Mouse (Mus musculus): ENCODE measurements at regions not wholly inside any gene's neighbourhood (a gene's known extent, or its start where the extent isn't known, plus 50 kb on each side); places are given as distances from the start of the nearest gene placed in this dataset.

GRCm38 (mm10) chr17:63798961-63799531, 63.8 kb upstream of the Fer start:
- DNase-seq (ENCODE audit: extremely low read depth, low read depth): no peak

GRCm38 (mm10) chr17:63801411-63801810, 61.5 kb upstream of the Fer start:
- DNase-seq (ENCODE audit: extremely low read depth, low read depth): no peak

DNA sequence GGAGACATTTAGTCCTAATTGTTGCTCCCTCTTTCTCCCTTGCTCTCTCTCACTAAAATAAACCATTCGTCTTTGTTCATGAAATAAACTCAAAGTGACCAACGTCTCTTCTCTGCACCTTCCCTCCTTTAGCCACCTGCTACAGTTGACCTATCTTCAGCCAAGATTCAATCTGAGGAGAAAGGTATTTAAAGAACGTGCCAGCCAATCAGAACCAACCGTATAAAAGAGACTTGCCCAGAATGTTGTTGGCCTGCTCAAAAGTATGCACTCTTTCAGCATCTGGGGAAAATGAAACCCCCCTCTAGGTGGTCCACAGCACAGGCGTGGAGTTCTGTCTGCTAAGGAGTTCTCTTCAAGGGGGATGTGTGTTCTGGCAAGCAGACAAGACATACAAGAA, 60.0 kb upstream of the Fer start:
- no peak for DNase-seq (ENCODE audit: extremely low read depth, low read depth)

GRCm38 (mm10) chr17:63803599-63803998, 59.3 kb upstream of the Fer start:
- no peak for DNase-seq (ENCODE audit: extremely low read depth, low read depth)

- no peak for DNase-seq (ENCODE audit: extremely low read depth, low read depth)
Measured at GRCm38 (mm10) chr17:63804416-63804815, 58.4 kb upstream of the Fer start.

DNA sequence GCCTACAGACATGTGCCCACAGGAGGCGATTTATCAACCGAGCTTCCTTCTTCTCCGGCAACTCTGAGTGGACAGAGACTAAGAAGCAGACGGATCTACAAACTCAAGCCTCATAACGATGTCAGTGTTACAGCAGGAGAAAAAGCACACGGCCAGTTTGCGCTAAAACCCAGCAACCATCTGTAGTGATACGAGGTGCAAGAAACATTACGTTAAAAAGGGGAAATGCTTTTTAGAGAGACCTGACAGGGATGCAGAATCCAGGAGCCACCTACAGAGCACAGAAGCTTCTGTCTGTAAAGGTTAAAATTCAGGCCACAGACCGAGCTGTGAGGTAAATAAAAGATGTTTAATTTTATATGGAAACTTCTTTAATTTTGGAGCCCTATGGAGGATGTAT, 56.5 kb upstream of the Fer start:
- no peak for DNase-seq (ENCODE audit: extremely low read depth, low read depth)

- DNase-seq (ENCODE audit: extremely low read depth, low read depth): no peak
Measured at GRCm38 (mm10) chr17:63807590-63808228, 55.2 kb upstream of the Fer start.

GRCm38 (mm10) chr17:63808756-63809155, 54.1 kb upstream of the Fer start:
- no peak for DNase-seq (ENCODE audit: extremely low read depth, low read depth)

DNA sequence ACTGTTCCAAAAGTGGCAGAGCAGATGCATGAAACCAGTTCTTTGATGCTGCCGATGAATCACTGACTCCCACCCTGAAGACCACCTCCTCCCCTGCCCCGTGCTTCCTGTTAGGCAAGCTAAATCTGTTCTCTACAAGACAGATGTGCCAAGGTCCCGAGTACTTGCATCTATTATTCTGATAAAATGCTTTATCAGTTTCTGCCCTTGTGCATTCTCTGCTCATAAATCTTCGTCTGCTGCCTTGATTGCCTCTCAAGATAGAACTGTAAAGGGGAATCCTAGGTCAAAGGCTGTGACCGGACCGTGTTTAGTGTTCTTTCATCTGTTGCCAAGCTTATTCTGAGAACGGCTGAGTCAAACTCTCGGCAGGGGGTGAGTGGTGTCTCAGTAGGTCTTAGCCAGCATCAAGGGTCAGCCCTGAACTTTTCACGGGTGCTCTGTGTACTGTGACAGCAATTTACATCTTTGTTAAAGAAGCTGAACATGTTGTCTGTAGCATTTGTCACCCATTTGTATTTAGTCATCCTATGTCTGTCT, 51.5 kb upstream of the Fer start:
- DNase-seq (ENCODE audit: extremely low read depth, low read depth): no peak

DNA sequence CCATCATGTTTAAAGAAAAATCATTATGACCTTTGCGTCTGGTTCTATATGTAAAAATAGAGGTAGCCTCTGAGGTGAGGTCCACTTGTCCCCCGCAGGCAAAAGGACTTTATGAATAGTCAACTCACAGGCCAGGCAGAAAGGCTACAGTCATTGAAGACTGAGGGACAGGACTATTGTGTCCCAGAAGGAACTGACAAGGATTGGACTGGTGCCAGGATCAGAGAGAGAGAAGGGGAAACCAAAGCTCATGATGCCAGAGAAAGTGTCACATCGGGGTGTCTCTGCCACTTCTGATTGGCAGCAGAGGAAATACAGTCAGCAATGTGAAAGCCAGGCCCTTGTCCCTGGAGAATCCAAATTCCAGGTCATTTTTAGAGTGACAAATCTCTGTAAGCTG, 50.3 kb upstream of the Fer start:
- no peak for DNase-seq (ENCODE audit: extremely low read depth, low read depth)
